Mouse (Mus musculus): ENCODE measurements around the gene Hebp1.

Gene Hebp1

DNA sequence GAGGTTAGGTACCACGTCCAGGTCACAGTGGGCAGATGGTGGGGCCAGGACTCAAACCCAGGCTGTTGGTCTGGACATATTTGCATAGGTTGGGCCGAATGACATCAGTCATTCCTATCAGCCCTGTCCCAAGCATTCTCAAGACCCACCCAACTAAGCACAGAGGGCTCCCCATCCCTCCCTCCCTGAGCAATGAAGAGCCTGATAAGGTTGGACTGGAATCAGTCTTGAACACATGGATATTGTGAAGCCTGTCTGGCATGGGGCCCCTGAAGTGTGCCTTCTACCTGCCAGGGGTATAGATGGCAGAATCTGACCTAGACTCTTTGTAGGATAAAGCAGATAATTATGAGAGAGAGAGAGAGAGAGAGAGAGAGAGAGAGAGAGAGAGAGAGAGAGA, 32.1 kb downstream of the Hebp1 start:
- ATAC-seq (ENCODE audit: insufficient number of reproducible peaks, low FRiP score, low TSS enrichment) = no peak

DNA sequence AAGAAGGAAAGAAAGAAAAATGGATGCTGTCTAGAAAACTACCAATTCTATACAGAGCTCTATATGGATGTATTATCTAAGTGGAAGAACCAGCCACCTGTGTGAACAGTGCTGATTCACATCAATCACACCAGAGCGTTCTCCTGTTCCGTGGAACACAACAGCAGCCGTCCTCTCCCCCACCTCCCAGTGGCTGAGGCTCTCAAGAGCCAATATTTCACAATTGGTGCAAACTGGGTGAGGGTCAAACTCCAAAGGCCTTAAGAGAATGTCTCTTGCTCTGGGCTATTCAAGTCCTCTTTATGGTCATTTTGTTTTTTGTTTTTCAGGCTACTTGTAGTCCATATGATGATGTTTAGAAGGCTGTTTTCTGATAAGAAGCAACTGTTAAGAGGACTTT, 32.6 kb downstream of the Hebp1 start:
- no peak for ATAC-seq (ENCODE audit: insufficient number of reproducible peaks, low FRiP score, low TSS enrichment)

DNA sequence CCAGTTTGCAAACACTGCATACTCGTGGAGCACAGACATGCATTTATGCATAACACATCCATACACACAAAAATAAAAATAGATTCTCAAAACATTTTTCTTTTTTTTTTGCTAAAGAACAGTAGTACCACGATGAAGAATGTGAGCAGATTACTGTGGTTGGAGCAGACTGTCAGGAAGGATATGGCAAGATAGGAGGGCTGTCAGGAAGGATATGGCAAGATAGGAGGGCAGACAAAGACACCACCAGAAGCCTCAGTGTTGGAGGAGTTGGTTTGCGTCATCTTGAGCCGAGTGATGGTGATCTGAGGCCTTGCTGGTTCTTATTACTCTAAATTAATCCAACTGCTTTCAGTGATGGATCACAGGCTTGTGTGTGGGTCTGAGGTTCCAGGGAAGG, 35.0 kb downstream of the Hebp1 start:
- ATAC-seq (ENCODE audit: insufficient number of reproducible peaks, low FRiP score, low TSS enrichment) = no peak

DNA sequence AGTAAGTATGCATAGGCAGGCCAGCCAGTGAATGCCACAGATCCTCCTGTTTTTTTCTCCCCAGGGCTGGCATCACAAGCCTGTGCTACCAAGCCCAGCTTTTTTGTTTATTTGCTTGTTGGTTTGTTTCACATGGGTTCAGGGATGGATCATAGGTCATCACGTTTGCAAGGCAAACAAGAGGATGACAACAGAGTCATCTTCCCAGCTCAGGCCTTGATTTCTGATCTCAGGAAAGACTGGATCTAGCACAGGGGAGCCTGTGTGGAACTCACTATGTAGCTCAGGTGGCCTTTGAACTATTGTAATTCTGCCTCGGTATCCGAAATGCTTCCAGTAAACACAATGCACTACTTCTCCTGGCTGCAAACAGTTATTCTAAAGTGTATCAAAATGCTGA, 35.5 kb downstream of the Hebp1 start:
- no peak for ATAC-seq (ENCODE audit: insufficient number of reproducible peaks, low FRiP score, low TSS enrichment)

DNA sequence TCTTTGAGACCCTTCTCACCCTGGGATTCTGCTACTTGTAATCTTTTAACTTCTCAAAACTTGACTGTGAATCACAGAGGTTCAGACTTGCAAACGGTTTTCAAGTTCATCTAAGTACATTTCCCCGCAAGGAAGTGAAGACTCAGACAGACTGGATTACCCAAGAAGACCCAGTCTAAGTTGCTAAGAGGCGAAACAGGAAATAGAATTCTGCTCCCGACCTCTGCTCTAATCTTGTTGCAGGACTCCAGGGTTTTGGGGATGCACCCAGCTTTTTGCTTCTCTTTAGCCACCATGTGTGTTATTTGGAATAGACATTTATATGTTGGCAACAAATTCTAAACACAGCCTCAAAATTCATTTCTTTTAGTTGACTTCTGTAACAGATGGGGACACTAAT, 36.5 kb downstream of the Hebp1 start:
- no peak for ATAC-seq (ENCODE audit: insufficient number of reproducible peaks, low FRiP score, low TSS enrichment)

DNA sequence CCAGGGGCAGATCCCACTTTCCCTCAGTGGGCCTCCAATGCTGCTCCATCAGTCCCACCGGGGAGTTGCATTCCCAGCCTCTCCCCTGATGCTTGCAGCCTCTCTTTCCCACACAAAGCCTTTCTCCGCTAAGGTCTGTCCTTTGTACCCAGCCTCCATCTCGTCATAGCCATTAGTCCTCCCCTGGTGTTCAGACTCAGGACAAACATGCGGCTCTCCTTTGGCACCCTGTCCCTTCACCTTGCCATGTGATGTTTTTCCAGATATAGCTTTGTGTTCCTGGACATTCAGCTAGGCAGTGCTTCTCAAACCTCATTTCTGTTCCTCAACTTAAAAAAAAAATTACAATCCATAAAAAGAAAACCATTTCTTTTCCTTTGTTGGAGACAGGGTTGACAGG, 39.3 kb downstream of the Hebp1 start:
- ATAC-seq (ENCODE audit: insufficient number of reproducible peaks, low FRiP score, low TSS enrichment) = no peak

GRCm38 (mm10) chr6:135157496-135157895, 40.3 kb downstream of the Hebp1 start:
- no peak for ATAC-seq (ENCODE audit: insufficient number of reproducible peaks, low FRiP score, low TSS enrichment)

DNA sequence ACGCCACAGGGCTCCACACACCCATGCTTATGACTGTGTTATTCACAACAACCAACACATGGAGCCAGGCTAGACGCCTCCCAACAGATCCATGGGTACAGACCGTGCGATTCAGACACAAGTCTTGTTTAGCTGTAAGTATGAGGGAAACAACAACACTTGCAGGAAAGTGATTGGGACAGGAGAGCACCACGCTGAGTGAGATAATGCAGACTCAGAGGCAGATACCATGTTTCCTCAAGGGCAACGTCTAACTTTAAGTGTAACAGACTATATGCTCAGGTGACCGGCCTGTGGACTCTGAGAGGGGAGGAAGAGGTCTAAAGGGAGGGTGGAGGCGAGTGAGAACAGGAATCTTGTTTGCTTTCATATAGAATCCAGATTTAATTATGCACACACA, 41.2 kb downstream of the Hebp1 start:
- ATAC-seq (ENCODE audit: insufficient number of reproducible peaks, low FRiP score, low TSS enrichment) = no peak

GRCm38 (mm10) chr6:135153719-135154118, 44.1 kb downstream of the Hebp1 start:
- no peak for ATAC-seq (ENCODE audit: insufficient number of reproducible peaks, low FRiP score, low TSS enrichment)

DNA sequence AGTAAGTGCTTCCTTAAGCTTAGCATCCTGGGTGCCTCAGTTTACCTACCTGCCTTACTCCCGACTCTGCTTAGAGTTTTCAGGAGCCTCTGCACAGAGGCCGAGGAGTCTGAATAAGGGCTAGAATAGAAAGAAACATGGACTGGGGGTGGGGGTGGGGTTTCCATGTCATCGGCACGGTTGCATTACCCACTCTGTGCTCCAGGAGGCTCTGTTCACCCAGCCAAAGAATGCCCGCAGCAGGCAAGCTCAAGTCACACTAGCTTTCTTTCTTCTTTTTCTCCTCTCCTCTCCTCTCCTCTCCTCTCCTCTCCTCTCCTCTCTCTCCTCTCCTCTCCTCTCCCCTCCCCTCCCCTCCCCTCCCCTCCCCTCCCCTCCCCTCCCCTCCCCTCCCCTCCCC, 47.5 kb downstream of the Hebp1 start:
- ATAC-seq (ENCODE audit: insufficient number of reproducible peaks, low FRiP score, low TSS enrichment) = no peak

DNA sequence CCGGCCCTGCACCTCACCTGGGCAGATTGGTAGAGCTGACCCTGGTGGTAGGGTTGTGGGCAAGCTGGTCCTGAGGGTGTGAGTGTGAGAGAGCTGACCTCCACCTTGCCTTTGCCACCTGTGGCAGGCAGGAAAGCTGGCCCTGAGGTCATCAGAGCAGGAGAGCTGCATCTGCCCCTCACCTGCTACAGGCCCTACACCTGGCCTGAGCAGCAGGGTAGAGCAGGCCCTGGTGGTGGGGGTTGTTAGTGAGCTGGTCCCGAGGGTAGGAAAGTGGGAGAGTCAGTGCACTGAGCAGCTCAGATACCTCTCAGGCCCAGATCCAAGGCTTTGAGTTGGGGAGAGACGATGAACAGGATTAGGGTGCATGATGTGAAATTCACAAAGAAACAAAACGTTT, 48.1 kb downstream of the Hebp1 start:
- no peak for ATAC-seq (ENCODE audit: insufficient number of reproducible peaks, low FRiP score, low TSS enrichment)

DNA sequence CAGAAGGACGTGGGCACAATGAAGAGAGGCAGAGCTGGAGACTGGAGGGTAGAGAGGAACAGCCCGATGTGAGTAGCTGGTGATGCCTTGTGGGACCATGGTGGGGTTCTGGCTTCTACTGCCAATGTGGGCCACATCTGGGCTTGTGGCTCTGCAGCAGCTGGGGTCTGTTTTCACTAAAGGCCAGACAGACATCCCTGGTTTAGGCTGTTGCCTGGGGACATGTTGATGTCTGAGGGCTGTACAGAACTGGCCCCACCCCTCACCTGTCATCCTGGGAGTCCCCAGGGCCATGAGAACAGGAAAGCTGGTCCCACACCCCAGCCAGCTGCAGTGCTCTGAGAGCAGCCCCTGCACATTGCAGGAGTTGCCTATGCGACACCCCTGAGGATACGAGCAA, 48.6 kb downstream of the Hebp1 start:
- ATAC-seq (ENCODE audit: insufficient number of reproducible peaks, low FRiP score, low TSS enrichment) = no peak

DNA sequence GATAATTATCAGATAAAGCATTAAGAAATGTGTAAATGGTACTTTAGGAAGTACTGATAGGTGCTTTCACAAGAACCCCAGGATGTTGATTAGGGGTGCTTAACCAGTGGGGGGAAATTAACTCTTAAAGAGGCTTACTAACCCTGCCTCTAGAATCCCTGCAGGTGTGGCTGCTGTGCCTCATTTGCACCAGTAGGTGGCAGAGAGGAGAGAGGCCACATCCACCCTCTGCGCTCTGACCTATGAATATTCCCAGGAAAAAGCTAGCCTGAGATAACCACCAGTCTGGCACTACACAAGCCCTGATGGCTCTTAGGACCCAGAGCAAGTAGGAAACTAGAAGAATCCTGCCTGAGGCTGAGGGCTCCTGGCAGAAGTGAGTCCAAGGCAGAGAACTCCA, 49.3 kb downstream of the Hebp1 start:
- ATAC-seq (ENCODE audit: insufficient number of reproducible peaks, low FRiP score, low TSS enrichment) = peak; percentile 23; the same call in 1 of the 2 replicates

DNA sequence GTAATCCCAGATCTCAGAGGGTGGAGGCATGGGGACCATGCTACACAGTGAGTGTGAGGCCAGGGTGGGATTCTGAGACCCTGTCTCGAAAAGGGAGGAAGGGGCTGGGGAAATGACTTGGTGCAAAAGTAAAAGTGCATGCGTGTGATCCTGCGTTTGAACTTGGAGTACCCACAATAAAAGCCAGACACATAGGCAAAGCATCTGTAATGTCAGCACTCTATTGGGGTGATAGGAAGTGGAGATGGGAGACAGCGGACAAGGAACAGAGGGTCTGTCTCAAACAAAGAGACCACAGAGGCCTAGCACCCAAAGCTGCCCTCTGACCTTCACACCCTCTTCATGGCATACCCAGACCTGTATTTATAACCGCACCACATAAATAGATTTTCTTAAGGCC, 51.8 kb downstream of the Hebp1 start:
- no peak for ATAC-seq (ENCODE audit: insufficient number of reproducible peaks, low FRiP score, low TSS enrichment)

DNA sequence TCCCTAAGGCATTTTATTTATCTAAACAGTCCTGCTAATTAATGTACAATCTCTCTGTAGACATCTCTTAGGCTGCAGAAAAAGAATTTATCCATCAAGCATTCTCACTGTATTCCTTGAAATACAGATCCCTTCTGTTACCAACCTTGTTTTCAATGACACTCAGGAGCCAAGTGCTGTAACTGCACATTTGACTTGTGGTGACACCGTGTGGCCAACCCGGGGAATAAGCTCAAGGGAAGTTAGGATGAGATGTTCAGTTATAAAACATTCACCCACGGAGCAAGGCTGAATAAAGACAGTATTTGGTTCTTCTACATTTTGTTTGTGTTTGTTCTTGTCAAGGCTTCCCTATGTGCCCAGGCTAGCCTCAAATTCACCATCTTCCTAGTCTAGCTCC, 53.3 kb downstream of the Hebp1 start:
- no peak for ATAC-seq (ENCODE audit: insufficient number of reproducible peaks, low FRiP score, low TSS enrichment)

- no peak for ATAC-seq (ENCODE audit: insufficient number of reproducible peaks, low FRiP score, low TSS enrichment)
Observed at GRCm38 (mm10) chr6:135143151-135143550, 54.7 kb downstream of the Hebp1 start.

GRCm38 (mm10) chr6:135141451-135142147, 56.2 kb downstream of the Hebp1 start:
- ATAC-seq (ENCODE audit: insufficient number of reproducible peaks, low FRiP score, low TSS enrichment) = no peak

DNA sequence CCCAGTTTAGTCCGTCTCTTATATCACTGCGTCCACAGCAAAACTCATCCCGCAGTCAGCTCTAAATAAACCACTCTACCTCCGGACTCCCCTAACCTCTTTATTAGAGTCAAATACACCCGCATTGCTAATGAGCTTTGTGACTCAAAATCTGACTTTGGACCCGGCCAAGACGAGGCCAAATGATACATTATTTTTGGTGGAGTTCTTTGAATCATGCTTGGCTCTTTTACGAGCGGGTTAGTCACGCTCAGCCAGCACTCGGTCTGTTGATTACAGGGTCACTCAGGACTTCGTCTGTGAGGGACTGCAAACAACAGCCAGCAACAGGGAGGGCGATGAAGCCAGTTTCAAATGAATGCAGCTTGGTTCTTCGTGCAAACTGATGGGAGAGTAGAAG, 59.1 kb downstream of the Hebp1 start:
- ATAC-seq (ENCODE audit: insufficient number of reproducible peaks, low FRiP score, low TSS enrichment) = no peak

- no peak for ATAC-seq (ENCODE audit: insufficient number of reproducible peaks, low FRiP score, low TSS enrichment)
Observed at GRCm38 (mm10) chr6:135138207-135138606, 59.6 kb downstream of the Hebp1 start.

GRCm38 (mm10) chr6:135137736-135138135, 60.1 kb downstream of the Hebp1 start:
- ATAC-seq (ENCODE audit: insufficient number of reproducible peaks, low FRiP score, low TSS enrichment) = no peak

- no peak for ATAC-seq (ENCODE audit: insufficient number of reproducible peaks, low FRiP score, low TSS enrichment)
Observed at GRCm38 (mm10) chr6:135136439-135137161, 61.2 kb downstream of the Hebp1 start.

DNA sequence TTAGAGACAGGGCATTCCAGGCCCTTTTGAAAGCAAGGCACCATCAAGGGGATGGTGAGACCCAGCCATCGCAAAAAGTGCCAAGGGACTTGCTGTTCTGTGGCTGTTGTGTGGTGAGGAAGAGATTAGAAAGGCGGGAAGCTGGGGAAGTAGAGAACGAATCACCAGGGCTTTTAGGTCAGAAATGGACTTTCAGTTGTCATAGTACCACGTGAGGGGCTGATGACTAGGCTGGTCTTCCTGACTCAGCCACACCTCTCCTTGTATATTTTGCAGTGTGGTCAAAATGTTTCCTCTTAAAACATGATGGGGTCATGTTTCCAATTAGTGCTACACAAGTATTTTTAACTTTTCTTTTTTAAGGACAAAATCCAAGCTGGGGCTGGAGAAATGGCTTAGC, 62.1 kb downstream of the Hebp1 start:
- no peak for ATAC-seq (ENCODE audit: insufficient number of reproducible peaks, low FRiP score, low TSS enrichment)

Data from cerebellum, adult (tissue).